Mouse (Mus musculus): ENCODE measurements around the gene Rhpn2. TPM values are rescaled to one million over a fixed set of nuclear protein-coding genes. Genes with fewer than 3 reads are reported as not detected.

Rhpn2 gene
- total RNA-seq, 1 experiment from 2014 or later: 0.46 TPM

DNA sequence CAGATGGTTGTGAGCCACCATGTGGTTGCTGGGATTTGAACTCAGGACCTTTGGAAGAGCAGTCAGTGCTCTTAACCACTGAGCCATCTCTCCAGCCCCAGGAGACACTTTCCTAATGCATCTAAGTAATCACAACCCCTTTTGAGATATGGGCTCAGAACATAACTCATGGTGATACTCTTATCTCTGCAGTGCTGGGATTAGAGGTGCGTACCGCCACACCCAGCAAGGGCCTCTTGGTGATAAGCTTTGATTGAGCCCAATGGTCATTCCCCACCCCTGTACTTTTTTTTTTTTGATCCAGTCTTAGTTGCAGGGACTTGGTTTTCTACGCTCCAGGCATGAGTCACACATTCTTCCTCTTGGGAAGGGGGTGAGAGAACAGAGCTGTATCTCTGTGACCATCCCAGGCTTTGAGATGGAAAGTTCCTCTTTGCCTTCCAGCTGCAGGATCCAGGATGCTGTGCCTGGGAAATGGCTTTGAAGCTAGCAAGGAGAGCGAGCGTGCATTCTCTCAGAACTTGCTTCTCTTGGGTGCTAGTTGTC, 10.9 kb downstream of the Rhpn2 start:
- ATAC-seq (replicated peaks; ENCODE audit: low read depth, poor library complexity, severe bottlenecking): no peak

DNA sequence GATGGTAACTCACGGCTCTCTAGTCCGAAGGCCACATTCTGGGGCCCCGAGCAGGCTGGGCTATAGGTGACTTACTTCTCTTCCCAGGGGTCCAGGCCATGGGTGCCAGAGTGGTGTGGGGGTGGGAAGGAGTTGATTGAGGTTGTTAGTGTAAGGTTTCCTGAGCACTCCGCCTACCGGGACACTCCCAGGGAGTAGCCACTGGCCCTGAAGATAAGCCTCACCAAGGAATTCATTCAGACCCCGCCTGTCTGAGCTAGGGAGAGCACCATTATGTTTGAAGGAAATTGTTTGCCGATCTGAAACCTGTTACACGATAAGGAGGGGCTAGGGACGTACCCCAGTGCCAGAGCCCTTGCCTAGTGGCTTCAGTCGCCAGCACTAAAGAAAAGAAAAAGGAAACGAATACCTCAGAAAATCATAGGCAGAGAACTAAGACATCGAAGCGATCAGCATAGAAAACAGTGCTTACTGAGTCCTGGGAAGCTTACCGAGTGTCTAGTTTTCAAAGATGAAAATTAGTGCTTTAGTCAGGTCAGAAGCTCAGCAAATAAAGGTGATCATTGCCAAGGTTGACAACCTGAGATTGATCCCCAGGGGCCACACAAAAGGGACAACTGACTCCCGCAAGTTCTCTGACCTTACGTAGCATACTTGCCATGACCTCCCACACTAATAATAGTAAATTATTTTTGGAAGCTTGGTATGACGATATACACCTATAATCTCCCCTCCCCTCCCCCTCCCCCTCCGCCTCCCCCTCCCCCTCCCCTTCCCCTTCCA, 14.1 kb downstream of the Rhpn2 start:
- ATAC-seq (replicated peaks; ENCODE audit: low read depth, poor library complexity, severe bottlenecking): no peak

DNA sequence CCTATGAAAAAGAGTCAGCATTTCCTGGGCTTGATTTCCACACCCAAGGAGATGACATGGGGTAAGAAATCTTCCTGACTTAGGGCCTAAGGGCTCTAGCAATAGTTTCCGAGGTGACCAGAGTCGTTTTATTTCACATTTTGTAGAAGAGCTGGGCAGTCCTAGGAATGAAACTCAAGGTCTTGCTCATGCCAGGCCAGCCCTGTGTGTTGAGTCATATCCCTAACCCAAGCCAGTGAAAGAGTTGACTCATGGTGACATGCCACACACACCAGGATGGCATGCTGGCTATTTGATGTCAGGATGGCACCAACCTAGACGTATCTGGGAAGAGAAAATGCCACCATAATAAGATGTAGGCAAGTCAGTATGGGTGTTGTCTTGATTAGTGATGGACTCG, 15.1 kb downstream of the Rhpn2 start:
- no peak for ATAC-seq (replicated peaks; ENCODE audit: low read depth, poor library complexity, severe bottlenecking)

DNA sequence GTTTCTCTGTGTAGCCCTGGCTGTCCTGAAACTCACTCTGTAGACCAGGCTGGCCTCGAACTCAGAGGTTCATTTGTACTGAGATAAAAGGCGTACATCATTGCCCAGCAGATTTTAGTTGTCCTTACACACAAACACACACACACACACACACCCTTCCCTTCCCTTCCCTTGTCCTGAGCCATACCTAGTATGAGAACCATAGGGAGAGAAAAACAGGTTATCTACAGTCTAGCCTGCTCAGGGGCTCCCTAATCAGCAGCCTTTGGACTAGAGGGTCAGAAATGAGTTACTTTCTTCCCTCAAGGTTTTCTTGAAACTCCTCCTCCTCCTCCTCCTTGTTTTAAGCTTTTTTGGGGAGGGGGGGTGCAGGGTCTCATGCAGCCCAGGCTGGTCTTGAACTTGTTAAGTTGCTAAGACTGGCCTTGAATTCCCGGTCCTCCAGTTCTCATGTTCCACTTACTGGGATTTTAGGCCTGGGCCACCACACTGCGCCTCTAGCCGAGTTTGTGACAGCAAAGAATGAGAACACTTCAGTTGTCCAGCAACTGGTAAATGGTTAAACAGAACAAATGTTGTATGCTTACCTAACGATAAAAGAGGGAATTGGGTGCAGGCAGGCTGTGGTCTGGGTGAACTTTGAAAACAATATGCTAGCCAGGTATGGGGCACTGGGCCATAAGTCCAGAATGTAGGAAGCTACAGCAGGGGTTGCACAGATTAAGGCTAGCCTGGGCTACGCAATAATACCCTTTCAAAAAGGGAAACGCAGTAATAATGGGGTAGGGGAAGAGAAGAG, 16.1 kb downstream of the Rhpn2 start:
- no peak for ATAC-seq (replicated peaks; ENCODE audit: low read depth, poor library complexity, severe bottlenecking)

DNA sequence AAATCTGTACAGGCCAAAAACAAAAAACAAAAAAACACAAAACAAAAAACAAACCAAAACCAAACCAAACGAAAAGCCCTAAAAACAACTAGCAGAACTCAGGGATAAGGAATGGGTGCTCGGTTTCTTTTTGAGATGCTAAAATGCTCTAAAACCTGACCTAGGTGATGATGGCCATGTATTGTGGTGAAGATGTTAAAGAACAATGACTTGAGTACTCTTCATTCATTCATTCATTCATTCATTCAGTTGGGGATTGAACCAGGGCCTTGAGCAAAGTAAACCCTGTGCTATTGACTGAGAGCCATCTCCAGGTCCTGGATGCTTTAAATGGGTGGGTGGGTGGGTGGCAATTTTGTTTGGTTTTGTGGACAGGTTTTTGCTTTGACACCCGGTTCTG, 17.2 kb downstream of the Rhpn2 start:
- ATAC-seq (replicated peaks; ENCODE audit: low read depth, poor library complexity, severe bottlenecking): no peak

DNA sequence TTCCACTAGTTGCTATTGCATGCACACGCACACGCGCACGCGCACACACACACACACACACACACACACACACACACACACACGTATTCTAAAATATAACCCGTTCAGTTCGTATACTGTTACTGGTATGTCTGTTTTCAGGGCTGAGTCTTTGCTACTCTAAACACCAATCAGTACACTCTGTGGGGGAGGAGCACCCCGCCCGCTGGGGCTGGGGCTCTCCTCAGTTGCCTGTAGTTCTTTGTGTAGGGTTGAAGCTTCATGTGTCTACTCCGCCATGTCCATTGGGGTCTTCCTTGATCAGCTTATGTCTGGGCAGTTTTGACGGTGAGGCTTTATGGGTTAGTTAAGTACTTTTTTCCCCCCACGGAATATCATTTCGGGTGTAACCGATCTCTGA, 19.3 kb downstream of the Rhpn2 start:
- ATAC-seq (replicated peaks; ENCODE audit: low read depth, poor library complexity, severe bottlenecking): no peak

DNA sequence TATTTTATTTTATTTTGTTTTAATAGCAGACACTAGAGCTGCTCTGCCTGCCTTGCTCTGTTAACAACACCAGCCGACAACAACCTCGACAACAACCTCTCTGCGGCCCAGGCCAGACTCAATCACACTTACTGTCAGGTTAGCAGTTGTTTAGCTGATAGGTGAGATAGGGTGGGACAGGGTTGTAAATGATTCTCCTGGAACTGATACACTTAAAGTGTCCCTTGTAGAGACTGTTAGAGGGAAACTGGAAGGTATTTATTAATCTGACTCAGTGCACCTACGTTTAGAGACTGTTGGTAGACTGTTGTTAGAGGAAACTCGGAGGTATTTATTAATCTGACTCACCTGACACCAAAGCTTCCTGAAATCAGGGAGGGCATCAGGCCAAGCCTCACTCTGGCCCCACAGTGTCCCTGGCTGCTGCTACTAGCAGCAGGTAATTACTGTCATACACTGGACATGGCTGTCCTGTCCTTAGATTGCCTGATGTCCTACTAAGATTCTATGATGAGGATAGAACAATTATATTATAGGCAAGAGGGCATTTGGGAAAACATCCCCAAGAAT, 21.4 kb downstream of the Rhpn2 start:
- no peak for ATAC-seq (replicated peaks; ENCODE audit: low read depth, poor library complexity, severe bottlenecking)

DNA sequence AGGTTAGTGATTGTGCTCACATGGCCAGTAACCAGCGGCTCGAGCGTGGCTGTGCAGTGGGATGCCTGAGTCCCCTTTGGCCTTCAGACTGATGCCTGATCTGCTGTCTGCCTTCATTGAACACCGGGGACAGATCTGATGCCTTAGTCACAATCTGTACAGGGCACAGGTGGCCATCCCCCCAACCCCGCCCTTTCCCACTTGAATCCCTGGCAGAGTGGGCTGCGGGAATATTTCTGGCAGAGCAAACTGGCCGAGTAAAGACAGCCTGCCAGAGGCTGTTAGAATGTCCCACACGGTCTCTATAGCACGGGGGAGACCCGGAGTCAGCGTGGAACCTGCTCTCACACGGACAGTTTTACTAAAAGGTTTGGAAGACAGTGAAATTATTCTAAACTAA, 23.7 kb downstream of the Rhpn2 start:
- no peak for ATAC-seq (replicated peaks; ENCODE audit: low read depth, poor library complexity, severe bottlenecking)

DNA sequence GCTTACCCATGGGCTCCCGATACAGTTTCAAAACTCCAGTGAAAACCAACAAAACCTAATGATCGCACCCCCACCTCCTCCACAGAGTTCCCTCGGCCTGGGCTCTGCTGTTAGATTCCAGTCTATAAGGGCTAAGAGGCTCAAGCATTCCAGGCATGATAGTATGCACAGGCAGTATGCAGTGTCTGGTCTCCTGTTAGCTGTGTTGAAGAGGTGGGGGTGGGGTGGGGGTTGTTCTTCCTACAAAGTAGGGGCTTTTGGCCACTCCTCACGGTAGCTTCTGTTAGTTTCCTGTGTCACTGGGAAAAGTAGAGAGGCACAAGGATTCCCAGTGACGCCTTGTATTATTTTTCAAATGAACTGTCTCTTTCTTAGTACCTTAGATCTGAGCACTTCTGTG, 28.3 kb downstream of the Rhpn2 start:
- ATAC-seq (replicated peaks; ENCODE audit: low read depth, poor library complexity, severe bottlenecking): no peak

DNA sequence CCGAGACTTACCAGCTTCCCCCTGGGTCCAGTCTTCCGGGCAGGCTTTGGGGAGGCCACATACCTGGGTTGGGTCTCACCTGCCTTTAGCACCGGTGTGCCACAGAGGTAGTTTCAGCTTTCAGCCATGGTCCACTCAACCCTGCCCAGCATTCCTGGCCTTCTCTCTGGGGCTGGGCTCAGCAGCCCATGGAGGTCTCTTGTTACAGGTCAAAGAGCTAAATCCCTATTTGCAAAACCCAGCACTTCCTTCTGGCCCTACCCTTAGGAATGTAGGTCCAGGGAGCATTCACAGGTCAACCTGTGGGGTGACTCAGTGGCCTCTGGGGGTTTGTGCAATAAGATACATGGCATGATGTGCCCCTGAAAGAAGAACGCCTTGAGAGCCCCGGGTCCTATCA, 28.9 kb downstream of the Rhpn2 start:
- ATAC-seq (replicated peaks; ENCODE audit: low read depth, poor library complexity, severe bottlenecking): no peak

DNA sequence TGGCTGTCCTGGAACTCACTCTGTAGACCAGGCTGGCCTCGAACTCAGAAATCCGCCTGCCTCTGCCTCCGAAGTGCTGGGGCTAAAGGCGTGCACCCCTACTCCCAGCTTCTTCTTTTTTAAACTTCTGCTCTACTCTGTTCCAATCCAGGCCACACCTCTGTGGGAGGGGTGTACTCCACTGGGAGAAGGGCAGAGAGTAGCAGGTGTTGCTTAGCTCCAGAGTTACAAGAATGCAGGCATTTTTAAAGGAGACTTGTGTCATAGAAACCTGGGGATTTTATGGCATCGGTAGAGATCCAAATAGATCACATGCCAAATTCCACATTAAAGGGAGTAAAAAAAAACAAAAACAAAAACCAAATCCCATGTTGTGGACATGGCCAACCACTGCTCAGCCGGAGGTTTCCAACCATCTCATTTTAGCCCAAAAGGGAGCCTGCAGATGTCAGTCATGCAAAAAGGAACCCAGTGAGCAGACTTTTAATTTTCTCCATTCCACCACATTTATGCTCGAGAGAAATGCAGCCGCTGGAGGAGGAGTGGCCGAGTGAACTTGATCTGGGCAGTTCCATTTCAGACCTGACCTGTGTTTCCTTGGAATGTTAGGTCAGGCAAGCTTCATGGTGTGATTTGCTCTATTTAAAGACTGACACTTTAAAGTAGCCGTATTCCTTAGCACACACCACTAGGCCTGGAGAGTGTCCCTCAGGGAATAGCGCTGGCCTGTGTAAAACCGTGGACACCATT, 31.4 kb downstream of the Rhpn2 start:
- no peak for ATAC-seq (replicated peaks; ENCODE audit: low read depth, poor library complexity, severe bottlenecking)

DNA sequence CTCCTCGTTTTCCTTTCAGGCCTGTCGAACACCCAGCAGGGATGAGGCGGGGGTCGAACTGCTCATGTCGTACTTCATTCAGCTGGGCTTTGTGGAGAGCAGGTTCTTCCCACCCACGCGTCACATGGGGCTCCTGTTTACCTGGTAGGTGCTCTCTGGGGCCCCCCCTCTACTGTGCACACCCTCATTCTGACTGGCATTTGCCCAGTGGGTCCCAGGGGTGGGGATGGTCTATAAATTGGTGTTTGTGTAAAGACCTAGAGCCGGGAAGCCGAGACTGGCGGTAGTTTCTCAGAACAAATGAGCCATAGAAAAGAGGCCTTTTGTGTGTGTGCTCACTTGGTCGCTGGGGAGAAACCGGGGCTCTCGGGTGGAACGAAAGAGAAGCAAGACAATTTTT, 37.1 kb downstream of the Rhpn2 start:
- ATAC-seq (replicated peaks; ENCODE audit: low read depth, poor library complexity, severe bottlenecking): no peak

DNA sequence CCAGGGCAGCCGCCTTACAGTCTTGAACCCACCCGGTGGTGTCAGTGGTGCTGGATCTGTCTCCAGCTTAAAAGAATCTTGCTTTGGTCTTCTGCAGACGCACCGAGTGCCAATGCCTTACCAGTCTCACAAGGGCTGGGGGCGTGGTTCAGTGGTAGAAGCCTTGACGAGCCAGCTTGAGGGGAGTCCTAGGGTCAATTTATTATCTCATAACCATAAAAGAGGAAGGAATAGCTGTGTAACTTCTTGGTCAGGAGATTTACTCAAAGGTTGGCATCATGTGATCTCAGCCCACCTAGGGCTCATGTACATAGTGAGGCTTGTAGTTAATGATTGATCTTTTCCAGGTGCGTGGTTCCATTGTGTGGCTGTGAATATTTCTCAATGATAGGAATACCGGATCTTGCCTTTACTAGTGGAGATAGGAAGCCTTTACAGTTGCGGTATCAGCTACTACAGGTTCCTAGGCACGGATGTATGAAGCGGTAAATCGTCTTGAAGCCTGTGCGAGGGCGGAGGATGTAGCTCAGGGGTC, 38.6 kb downstream of the Rhpn2 start:
- no peak for ATAC-seq (replicated peaks; ENCODE audit: low read depth, poor library complexity, severe bottlenecking)

DNA sequence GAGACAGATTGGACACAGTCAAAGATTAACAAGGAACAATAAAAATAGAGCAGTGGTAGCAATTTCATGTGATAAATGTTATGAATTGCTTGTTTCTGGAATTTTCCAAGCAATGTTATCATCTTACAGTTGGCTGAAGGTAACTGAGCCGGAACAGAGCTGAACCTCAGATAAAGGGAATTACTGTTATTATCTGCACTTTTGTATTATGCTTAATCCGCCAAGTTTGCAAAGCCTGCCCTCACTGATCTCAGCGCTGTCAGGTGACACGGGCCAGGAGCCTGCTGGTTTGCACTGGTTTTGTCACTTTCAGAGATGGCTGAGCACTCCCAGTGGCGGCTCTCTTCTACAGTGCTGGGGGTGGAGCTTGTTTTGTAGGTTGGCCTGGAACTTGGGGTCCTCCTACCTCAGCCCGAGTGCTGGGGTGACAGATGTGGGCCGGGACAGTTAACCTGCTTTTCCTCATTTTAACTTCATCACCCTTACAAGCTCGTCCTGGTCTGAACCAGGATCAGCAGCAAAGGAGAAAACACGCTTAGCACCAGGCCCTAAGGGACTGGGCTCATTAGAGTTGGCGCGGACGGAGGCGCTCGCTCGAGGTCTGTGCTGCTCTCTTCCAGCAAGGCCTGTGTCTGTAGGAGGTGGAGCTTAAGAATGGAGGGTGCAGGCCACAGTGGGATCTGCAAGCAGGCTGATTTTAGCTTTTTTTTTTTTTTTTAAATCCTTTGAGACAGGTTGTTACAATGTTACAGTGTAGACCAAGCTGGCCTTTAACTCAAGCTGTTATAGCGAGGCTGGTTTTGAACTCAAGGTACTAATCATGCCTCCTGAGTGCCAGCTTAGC, 39.4 kb downstream of the Rhpn2 start:
- no peak for ATAC-seq (replicated peaks; ENCODE audit: low read depth, poor library complexity, severe bottlenecking)

DNA sequence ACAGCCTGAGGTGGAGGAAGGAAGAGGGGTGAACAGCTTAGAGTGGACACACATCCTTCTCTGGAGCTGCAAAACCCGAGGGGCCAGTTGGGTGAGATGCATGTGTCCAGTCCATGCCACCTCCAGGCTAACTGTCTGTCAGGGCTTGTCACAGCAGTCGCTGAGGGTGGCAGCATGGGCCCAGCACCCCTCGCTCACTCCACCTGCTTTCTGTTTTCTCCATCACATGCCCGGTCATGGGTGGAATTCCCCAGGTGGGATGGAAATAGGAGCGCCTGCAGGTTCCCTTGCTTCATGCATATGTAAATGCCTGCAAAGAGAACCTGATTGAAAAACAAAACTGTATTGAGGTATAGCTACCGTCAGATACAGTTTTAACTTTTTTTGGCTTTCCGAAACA, 40.3 kb downstream of the Rhpn2 start:
- no peak for ATAC-seq (replicated peaks; ENCODE audit: low read depth, poor library complexity, severe bottlenecking)

DNA sequence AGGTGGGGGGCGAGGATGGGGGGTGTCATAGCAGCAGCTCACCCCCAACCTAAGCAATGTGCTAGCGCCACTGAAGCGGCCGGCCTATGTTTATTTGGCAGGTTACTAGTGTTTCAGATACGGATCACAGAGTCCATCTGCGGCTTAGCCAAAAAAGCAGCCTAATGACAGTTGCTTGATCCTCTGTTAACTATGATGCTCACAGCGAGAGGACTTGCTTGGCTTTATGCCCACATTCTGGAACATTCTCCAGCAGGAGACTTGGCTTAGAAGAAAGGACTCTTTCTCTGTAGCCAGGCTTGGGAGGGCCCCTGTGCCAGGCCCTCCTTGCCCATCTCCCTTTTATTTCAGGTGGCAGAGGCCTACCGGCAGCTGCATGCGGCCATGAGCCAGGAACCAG, 42.7 kb downstream of the Rhpn2 start:
- no peak for ATAC-seq (replicated peaks; ENCODE audit: low read depth, poor library complexity, severe bottlenecking)

DNA sequence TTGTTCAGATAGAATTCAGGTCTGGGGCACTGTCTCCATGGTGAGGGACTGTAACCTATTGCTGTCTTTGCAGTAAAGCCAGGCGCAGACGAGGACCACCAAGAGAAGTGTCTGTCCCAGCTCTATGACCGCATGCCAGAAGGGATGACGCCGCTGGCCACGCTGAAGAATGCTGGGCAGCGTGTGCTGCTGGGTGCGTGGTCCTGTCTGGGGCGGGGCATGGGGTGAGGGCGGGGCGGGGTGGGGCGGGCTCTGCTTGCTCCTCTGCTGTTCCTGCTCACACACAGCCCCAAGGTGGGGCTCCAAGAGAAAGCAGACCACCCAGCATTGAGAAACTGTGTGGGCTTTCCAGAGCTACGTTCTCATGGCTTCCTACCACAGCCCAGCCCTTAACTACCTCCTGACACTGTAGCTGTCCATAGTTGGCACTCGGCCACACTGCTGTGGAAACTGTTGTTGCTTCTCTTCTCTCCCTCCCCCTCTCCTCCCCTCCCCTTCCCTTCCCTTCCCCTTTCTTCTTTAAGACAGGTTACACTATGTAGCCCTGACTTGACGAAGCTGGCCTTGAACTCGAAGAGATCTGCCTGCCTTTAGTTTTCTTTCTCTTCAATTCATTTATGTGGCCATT, 45.6 kb downstream of the Rhpn2 start:
- ATAC-seq (replicated peaks; ENCODE audit: low read depth, poor library complexity, severe bottlenecking): peak; percentile 70

DNA sequence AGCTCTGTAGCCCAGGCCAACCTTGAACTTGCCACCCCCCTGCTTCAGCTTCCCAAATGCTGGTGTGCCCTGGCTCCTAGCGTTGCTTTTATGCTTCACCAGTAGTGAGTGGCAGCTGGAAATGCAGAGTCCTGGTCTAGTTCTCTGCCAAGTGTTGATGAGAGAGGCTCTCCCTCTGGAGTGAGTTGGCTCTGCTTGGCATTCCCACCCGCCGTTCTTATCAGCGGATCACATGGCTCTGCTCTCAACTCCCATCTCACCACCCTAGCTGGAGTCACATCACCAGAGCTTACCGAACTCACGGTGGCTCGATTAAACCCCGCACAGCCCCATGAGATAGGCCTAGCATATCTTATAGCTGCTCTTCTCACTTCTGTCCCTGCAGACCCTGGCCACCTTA, 46.4 kb downstream of the Rhpn2 start:
- no peak for ATAC-seq (replicated peaks; ENCODE audit: low read depth, poor library complexity, severe bottlenecking)

DNA sequence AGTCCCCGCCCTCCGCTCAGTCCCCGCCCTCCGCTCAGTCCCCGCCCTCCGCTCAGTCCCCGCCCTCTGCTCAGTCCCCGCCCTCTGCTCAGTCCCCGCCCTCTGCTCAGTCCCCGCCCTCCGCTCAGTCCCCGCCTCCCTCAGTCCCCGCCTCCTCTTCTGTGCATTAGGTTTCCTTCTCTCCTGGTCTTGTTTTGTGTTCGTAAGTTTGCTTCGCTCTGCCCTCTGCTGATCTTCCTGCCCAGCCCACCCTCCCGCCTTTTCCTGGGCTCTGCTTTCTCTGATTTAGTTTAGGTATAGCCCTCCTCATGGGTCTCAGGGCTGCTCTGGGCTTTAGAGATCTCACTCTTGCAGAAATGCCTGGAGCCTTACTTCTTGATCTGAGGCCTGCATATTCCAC, 47.9 kb downstream of the Rhpn2 start:
- no peak for ATAC-seq (replicated peaks; ENCODE audit: low read depth, poor library complexity, severe bottlenecking)

All from common myeloid progenitor, adult 5-6 weeks (primary cell).